Mouse (Mus musculus) ovary, postnatal 14 days (tissue): Measurements from ENCODE around the gene Spns3.

Experiments
- DNase-seq: peaks from one replicate; pipeline ENCODE4 v3.0.0; 2022; ENCODE audit warnings: low spot score

The Spns3 gene

GRCm38 (mm10) chr11:72484549-72484948 is 65.8 kb downstream of the Spns3 start:
- no peak for DNase-seq

DNA sequence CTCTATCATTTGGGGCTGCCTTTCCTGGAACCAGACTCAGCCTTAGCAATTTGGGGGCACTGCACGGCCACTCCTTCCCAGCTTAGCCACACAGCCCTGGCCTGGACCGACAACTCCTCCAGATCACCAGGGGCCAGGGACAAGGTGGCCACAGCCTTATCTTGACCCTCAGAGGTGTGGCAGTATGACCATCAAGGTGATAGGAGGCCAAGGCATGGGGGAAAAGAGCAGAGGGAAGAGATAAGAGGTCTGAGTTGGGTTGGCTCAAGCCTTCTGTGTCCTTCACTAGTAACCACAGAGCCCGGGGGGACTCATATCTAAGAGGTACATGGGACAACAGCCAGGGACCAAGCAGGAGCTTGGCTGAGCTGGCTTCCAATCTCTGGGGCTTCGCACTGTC is 68.4 kb downstream of the Spns3 start:
- DNase-seq: no peak

- no peak for DNase-seq
Observed at GRCm38 (mm10) chr11:72481313-72481712, 69.0 kb downstream of the Spns3 start.

DNA sequence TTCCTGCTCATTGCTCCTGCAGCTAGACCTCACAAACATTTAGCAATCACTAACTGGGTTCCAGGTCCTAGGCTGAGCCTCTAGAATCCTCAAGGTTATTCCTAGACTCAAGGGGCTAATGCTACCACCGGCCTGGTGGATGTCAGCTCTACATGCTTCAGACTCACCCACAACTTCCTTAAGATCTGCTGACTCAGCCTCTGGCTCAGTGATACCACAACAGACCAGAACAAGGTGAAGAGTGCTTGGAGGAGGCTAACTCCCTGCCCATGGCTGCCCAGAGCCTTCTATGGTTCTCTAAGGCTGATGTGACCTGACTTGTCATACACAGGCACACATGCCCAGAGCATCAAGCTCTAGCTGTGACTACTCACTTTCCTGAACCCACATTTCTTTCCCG is 70.8 kb downstream of the Spns3 start:
- DNase-seq: no peak

DNA sequence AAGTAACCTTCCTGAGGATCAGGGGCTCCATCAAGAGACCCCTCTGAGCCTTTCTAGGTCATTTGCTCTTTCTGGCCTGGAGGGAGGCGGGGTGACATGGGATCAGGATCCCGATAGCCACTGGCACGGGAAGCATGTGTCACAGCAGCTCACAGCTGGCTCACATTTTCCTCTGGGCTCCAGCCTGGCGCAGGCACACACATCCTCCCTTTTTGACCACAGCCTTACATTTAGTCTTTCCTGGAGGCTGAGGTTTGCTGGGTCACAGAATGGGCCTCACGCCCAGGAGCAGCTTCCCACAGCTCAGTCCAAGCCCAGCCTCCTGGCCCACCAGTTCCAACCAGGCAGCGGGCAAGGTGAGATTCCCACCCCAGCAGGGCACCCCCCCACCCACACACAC is 72.1 kb downstream of the Spns3 start:
- DNase-seq: no peak

- no peak for DNase-seq
Observed at GRCm38 (mm10) chr11:72477653-72478052, 72.7 kb downstream of the Spns3 start.

DNA sequence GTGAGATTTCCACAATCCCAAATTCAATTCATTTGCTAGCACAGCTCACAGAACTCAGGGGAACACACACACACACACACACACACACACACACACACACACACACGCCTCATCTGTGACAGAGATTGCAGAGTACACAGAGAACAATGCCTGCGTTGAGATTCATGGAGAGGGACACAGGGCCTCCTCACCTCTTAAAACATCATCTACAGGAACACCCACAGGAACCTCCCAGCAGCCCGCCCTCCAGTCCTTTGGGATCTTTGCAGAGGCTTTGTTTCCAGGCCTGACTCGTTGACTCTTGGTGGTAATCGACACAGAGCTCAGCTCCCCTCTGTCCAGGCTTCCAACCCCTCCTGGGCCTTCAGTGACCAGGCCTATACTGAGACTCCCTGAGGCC is 73.1 kb downstream of the Spns3 start:
- no peak for DNase-seq

DNA sequence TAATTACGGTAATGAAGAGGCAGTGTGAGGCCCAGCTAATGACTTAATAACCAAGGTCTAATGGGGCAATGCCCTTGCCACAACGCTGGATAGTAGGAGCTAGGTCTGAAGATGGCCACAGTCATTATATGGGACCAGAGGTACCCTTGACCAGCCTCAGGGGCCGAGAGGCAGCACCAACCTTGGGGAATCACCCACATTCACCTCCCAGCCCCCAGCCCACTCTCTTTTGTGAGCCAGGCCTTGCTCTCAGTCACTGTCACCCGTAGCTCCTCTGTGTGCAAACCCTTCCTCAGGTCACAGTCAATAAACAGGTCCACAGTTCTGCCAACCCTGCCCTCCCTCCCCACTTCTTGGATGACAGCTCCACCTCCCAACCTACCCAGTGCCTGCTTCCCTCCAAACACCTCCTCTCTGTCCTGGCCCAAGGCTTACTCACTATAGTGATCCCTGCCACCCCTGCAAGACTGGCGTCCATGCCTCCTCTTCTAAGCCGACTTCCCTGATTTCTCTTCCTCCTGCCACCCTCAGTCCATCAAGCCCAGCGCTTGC is 74.2 kb downstream of the Spns3 start:
- DNase-seq: no peak

- no peak for DNase-seq
Observed at GRCm38 (mm10) chr11:72475408-72475807, 74.9 kb downstream of the Spns3 start.

DNA sequence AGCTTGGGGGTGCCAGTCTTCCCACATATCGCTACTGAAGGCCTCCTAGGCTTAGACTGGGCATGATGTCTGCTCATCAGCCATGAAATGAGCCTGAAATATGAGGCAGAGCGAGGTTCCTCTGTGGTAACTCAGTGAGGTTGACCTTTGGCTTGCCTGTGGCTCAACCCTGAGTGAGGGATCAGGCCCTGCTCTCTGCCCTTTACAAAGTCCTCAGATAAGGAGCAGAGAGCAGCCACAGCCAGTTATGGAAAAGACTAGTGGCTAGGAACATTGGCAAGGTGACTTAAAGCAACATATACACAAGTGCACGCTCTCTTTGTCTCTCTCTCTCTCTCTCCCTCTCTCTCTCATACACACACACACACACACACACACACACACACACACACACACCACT is 75.4 kb downstream of the Spns3 start:
- no peak for DNase-seq

DNA sequence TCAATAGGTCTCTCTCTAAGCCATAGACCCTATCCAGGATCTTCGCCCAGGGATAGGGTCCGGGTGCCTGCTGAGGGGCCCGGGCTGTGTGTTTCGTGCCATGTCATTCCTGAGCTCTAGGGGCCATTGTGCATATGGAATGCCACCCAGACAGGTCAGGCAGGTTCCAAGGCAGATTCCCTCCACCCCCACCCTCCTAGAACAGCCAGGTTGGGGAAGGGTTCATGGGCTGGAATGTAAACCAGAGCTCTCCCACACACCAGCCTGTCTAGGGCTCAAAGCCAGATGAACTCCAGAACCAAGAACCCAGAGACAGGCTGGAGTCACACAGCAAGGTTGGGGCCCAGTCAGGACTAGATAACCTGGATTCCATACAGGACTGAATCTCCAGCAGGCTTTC is 76.8 kb downstream of the Spns3 start:
- DNase-seq: no peak

- DNase-seq: no peak
Observed at GRCm38 (mm10) chr11:72471381-72471780, 78.9 kb downstream of the Spns3 start.

DNA sequence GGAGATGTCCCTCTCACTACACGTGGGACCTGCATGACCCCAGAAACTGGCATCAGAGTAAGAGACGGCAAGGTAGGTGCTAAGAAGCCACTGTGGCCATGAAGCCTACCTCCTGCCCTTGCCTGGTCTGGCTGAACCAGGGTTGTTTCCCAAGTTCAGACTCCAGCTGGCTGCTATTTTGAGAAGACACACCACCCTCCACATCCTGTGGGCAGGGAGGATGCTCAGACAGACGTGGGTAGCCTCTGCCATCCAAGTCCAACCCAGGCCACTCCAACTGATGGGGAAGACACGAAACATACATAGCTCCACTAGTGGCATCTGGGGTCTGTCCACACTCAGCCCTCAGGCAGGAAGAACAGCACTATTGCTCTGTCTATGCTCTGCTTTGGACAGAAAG is 80.3 kb downstream of the Spns3 start:
- no peak for DNase-seq

DNA sequence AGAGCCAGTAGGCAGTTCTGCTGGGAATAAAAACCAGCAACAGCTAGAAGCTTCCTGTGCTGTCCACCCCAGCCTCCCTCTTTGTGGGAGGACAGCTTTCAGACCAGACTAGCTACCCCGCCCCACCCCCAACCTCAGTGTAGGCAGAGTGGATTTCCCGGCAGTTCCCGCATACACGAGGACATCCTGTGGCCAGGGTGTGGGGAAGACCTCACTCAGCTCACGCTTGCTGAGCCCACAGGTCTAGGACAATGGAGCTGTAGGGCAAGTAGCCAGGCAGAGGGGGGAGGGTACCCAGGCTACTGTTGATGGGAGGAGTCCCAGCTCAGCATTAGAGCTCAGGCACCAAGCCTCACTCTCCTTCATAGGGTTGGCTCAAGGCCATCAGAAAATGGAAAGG is 81.1 kb downstream of the Spns3 start:
- peak; percentile 71 for DNase-seq

DNA sequence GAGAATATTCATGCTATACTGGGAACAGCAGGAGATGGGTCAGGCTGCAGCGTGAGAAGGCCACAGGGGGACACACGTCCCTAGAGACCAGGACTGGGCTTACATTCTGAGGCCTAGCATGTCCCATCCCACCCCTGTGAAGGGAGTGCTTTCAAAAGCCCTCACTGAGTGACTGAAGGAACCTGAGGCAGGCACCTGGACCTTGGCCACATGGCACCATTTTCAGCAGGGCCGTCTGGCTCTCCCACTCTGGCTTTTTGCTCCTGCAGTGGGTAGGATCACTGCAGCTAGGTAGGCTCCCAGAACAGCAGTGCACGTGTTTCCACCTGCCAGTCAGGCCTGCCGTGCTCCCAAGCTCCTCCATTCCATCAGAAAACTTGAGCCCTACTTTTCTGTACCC is 81.8 kb downstream of the Spns3 start:
- no peak for DNase-seq

DNA sequence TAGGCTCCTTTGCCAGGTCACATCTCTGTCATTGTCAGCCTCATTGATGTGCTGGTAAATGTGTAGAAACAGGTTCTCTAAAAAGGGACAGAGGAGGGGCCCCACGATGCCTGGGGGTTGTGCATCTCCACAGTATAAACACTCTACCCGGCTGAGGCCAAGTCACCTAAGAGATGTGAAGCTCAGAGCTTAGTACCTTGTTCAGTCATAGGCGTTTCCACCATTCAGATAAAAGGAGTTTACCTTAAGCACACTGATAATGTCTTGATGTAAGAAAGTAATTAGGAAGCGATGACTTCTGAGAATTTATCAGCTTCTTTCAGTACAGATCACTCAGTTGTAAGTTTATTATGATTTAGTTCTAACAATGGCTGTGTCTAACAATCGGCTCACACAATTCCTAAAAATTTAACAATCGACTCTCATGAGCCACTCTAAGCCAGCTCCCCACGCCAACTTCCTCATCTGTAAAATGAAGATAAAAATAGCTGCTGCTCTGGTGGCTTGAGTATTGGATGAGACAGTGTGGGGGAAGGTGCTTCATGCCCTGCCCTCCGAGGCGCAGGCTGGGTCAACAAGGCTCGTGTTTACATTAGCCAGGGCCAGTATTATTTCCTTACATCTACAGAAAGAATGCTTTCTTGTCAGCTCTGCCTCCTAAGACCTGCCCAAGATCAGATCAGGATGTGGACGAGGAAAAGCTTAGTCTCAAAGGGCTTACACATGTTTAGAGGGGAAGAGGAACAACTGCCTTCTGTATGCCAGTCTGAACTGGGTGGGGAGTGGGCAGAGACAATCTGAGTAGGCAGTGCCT is 83.4 kb downstream of the Spns3 start:
- DNase-seq: no peak

GRCm38 (mm10) chr11:72465978-72466693 is 84.2 kb downstream of the Spns3 start:
- no peak for DNase-seq

GRCm38 (mm10) chr11:72464821-72465220 is 85.5 kb downstream of the Spns3 start:
- no peak for DNase-seq

DNA sequence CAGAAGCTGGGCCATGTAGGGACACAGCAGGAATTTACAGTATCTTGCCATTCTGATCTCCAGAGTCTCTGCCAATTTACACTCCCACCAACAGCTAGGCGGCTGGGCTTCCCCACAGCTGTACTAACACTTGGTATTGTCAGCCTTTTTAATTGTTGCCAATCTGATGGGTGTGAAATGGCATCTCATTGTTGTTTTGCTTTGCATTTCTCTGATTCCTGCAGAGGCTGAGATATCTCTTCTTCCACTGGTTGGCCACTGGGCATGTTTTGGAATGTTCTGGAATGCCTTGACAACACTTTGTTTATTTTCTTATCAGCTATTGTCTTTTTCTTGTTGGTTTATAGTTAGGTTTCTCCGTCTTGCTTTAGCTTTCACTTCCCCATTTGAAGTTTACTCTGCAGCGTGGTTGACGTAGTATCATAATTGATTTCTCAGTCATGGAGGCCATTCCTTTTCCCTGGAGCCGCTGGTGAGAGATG is 88.8 kb downstream of the Spns3 start:
- no peak for DNase-seq

GRCm38 (mm10) chr11:72458502-72458901 is 91.8 kb downstream of the Spns3 start:
- DNase-seq: no peak

- DNase-seq: no peak
Observed at GRCm38 (mm10) chr11:72457995-72458496, 92.3 kb downstream of the Spns3 start.

- DNase-seq: no peak
Observed at GRCm38 (mm10) chr11:72455694-72456093, 94.6 kb downstream of the Spns3 start.
